Mouse (Mus musculus): ENCODE data around the gene Adm.

GRCm38 (mm10) chr7:110628273-110628600, 776 bp downstream of the Adm start:
- TF ChIP-seq CTCF (IDR thresholded peaks at IDR 0.05; ENCODE audit: extremely low read depth, insufficient read length, insufficient replicate concordance, low read depth, low read length) (no peak), POLR2A (IDR thresholded peaks at IDR 0.05; ENCODE audit: low read depth, low read length) (no peak)
